In genomic region chr11:16508052-16508654, GRCm38 (mm10) we compare ENCODE assay signal across 8 mouse cellular contexts. TPM values are rescaled to one million over a fixed set of nuclear protein-coding genes. Genes with fewer than 3 reads are reported as not detected.
DNase-seq lines count a peak whose midpoint lies in the region; ATAC-seq lines count a peak whose summit lies in the region.

TSS of gene Sec61g (minus strand) at chr11:16508484.

- H3K4me3 ChIP-seq in heart, embryonic 10.5 days: peak within 1 kb of the TSS; percentile 88
- peak within 1 kb of the TSS; percentile 94 for H3K4me3 ChIP-seq in kidney, embryonic 15.5 days (replicated peaks)

- under 1% methylated on average over 35 of the region's 35 CpGs for WGBS in heart, embryonic 10.5 days
- WGBS in kidney, embryonic 15.5 days: under 1% methylated on average over 35 of the region's 35 CpGs

- no peaks in the 10 kb centered on the region for H3K9me3 ChIP-seq in heart, embryonic 10.5 days
- H3K9me3 ChIP-seq in kidney, embryonic 15.5 days (replicated peaks): no peaks in the 10 kb centered on the region

- peak within 1 kb of the TSS; percentile 95 for H3K9ac ChIP-seq in kidney, embryonic 15.5 days

- peaks cover 6% of the 10 kb centered on the region for H3K4me1 ChIP-seq in heart, embryonic 10.5 days
- peaks cover 6% of the 10 kb centered on the region for H3K4me1 ChIP-seq in kidney, embryonic 15.5 days

- H3K27me3 ChIP-seq in heart, embryonic 10.5 days (ENCODE audit: insufficient read depth, poor library complexity, severe bottlenecking): no peaks in the 10 kb centered on the region
- no peaks in the 10 kb centered on the region for H3K27me3 ChIP-seq in kidney, embryonic 15.5 days

- peak within 1 kb of the TSS; percentile 96 for H3K27ac ChIP-seq in heart, embryonic 10.5 days
- peak within 1 kb of the TSS; percentile 95 for H3K27ac ChIP-seq in kidney, embryonic 15.5 days

- peaks cover 29% of the 10 kb centered on the region for H3K36me3 ChIP-seq in heart, embryonic 10.5 days
- peaks cover 27% of the 10 kb centered on the region for H3K36me3 ChIP-seq in kidney, embryonic 15.5 days

- peak within 1 kb of the TSS; percentile 68 for H3K4me2 ChIP-seq in kidney, embryonic 15.5 days

- ATAC-seq in erythroblast, adult 5-6 weeks (replicated peaks; ENCODE audit: low FRiP score, poor library complexity, severe bottlenecking): peak; percentile 88
- ATAC-seq in kidney, embryonic 15.5 days (replicated peaks; ENCODE audit: low FRiP score): peak; percentile 99
- peak; percentile 100 for ATAC-seq in monocyte, adult 5-6 weeks (replicated peaks; ENCODE audit: insufficient number of reproducible peaks, low FRiP score, low TSS enrichment, poor library complexity, severe bottlenecking)

- DNase-seq in B cell, adult 2 months: peak; percentile 90 to 91
- peak; percentile 98 for DNase-seq in brain, adult 2 months (ENCODE audit: low read depth, low spot score)
- DNase-seq in heart, embryonic 10.5 days (ENCODE audit: low spot score): peak; percentile 97
- peak; percentile 93 for DNase-seq in liver
- DNase-seq in spleen, postnatal 4 days (ENCODE audit: low spot score in 2 of 2): peak; percentile 89 to 94

RNA-seq across cellular contexts. Expression of gene Sec61g, which starts in this region (rescaled TPM):
- total RNA-seq in erythroblast, adult 5-6 weeks (2015; ENCODE audit: low replicate concordance): 88.2 and 149 TPM in 2 replicates
- total RNA-seq in erythroblast, adult 5-6 weeks (2017; ENCODE audit: low replicate concordance): 99.8 and 134 TPM in 2 replicates
- polyA plus RNA-seq in heart, embryonic 10.5 days (2016; fragmentation: Nextera tagmentation; extraction: Ambion mirVana): 37.4 and 38.9 TPM in 2 replicates
- 39.8 and 40.3 TPM in 2 replicates for polyA plus RNA-seq in kidney, embryonic 15.5 days (2015; fragmentation: Nextera tagmentation; extraction: Ambion mirVana)
- total RNA-seq in monocyte, adult 5-6 weeks (2017): 26.0 to 62.3 TPM (median 41.2 TPM) in 3 replicates

Comparison
In these comparisons a context has a peak if more than half of its experiments do, and no peak if none do; other contexts are left out.
1. Peak in every context shown above with its lines: DNase-seq, ATAC-seq, H3K4me3 ChIP-seq and H3K27ac ChIP-seq.